Mouse (Mus musculus): ENCODE results near the gene Hnrnpa3. TPM values are rescaled to one million over a fixed set of nuclear protein-coding genes. Genes with fewer than 3 reads are reported as not detected.

Gene Hnrnpa3
- polyA plus RNA-seq, 1 experiment: 9.0 TPM

- no peak for TF ChIP-seq CTCF (IDR thresholded peaks at IDR 0.05; ENCODE audit: extremely low read depth, insufficient read length, insufficient replicate concordance, low read depth, low read length)
- no peak for TF ChIP-seq POLR2A (IDR thresholded peaks at IDR 0.05; ENCODE audit: low read depth, low read length)
- Histone ChIP-seq H3K36me3 (ENCODE audit: control insufficient read depth, insufficient read depth, low read length) (peaks cover 28% of the 10 kb centered on the region), H3K27ac (ENCODE audit: insufficient read depth, low read depth, low read length) (peak overlapping the region; percentile 89), H3K4me3 (ENCODE audit: low read depth, low read length) (peak overlapping the region; percentile 39), H3K27me3 (ENCODE audit: control insufficient read depth, insufficient read depth, low read length) (no peaks in the 10 kb centered on the region), H3K4me1 (ENCODE audit: control insufficient read depth, insufficient read depth, insufficient read length, low read length) (peaks cover 25% of the 10 kb centered on the region)
- WGBS: 62% methylated on average over 15 of the region's 15 CpGs
Measured at GRCm38 (mm10) chr2:75682978-75683709, 24.1 kb downstream of the Hnrnpa3 start.

GRCm38 (mm10) chr2:75684526-75684925 is 25.5 kb downstream of the Hnrnpa3 start:
- Histone ChIP-seq H3K4me1 (ENCODE audit: control insufficient read depth, insufficient read depth, insufficient read length, low read length) (peaks cover 32% of the 10 kb centered on the region), H3K4me3 (ENCODE audit: low read depth, low read length) (no peak overlapping the region), H3K36me3 (ENCODE audit: control insufficient read depth, insufficient read depth, low read length) (peaks cover 19% of the 10 kb centered on the region), H3K27me3 (ENCODE audit: control insufficient read depth, insufficient read depth, low read length) (no peaks in the 10 kb centered on the region), H3K27ac (ENCODE audit: insufficient read depth, low read depth, low read length) (no peak overlapping the region)
- WGBS: 46% methylated on average over 3 of the region's 3 CpGs
- TF ChIP-seq CTCF (IDR thresholded peaks at IDR 0.05; ENCODE audit: extremely low read depth, insufficient read length, insufficient replicate concordance, low read depth, low read length): no peak
- TF ChIP-seq POLR2A (IDR thresholded peaks at IDR 0.05; ENCODE audit: low read depth, low read length): no peak

GRCm38 (mm10) chr2:75685458-75685861 is 26.4 kb downstream of the Hnrnpa3 start:
- no peaks in the 10 kb centered on the region for H3K27me3 ChIP-seq (ENCODE audit: control insufficient read depth, insufficient read depth, low read length)
- TF ChIP-seq CTCF (IDR thresholded peaks at IDR 0.05; ENCODE audit: extremely low read depth, insufficient read length, insufficient replicate concordance, low read depth, low read length) (no peak), POLR2A (IDR thresholded peaks at IDR 0.05; ENCODE audit: low read depth, low read length) (no peak)
- H3K36me3 ChIP-seq (ENCODE audit: control insufficient read depth, insufficient read depth, low read length): peaks cover 21% of the 10 kb centered on the region
- 21% methylated on average over 6 of the region's 6 CpGs for WGBS
- H3K27ac ChIP-seq (ENCODE audit: insufficient read depth, low read depth, low read length): peak overlapping the region; percentile 61
- H3K4me1 ChIP-seq (ENCODE audit: control insufficient read depth, insufficient read depth, insufficient read length, low read length): peaks cover 35% of the 10 kb centered on the region
- no peak overlapping the region for H3K4me3 ChIP-seq (ENCODE audit: low read depth, low read length)

GRCm38 (mm10) chr2:75687040-75687749 is 28.1 kb downstream of the Hnrnpa3 start:
- peaks cover 26% of the 10 kb centered on the region for H3K36me3 ChIP-seq (ENCODE audit: control insufficient read depth, insufficient read depth, low read length)
- H3K4me3 ChIP-seq (ENCODE audit: low read depth, low read length): no peak overlapping the region
- TF ChIP-seq CTCF (IDR thresholded peaks at IDR 0.05; ENCODE audit: extremely low read depth, insufficient read length, insufficient replicate concordance, low read depth, low read length) (no peak), POLR2A (IDR thresholded peaks at IDR 0.05; ENCODE audit: low read depth, low read length) (no peak)
- H3K27ac ChIP-seq (ENCODE audit: insufficient read depth, low read depth, low read length): no peak overlapping the region
- WGBS: 33% methylated on average over 10 of the region's 10 CpGs
- no peaks in the 10 kb centered on the region for H3K27me3 ChIP-seq (ENCODE audit: control insufficient read depth, insufficient read depth, low read length)
- peaks cover 39% of the 10 kb centered on the region for H3K4me1 ChIP-seq (ENCODE audit: control insufficient read depth, insufficient read depth, insufficient read length, low read length)

GRCm38 (mm10) chr2:75688901-75689300 is 29.8 kb downstream of the Hnrnpa3 start:
- WGBS: 33% methylated on average over 1 of the region's 1 CpGs
- H3K27me3 ChIP-seq (ENCODE audit: control insufficient read depth, insufficient read depth, low read length): no peaks in the 10 kb centered on the region
- H3K4me1 ChIP-seq (ENCODE audit: control insufficient read depth, insufficient read depth, insufficient read length, low read length): peaks cover 43% of the 10 kb centered on the region
- H3K4me3 ChIP-seq (ENCODE audit: low read depth, low read length): no peak overlapping the region
- H3K27ac ChIP-seq (ENCODE audit: insufficient read depth, low read depth, low read length): no peak overlapping the region
- TF ChIP-seq POLR2A (IDR thresholded peaks at IDR 0.05; ENCODE audit: low read depth, low read length) (no peak), CTCF (IDR thresholded peaks at IDR 0.05; ENCODE audit: extremely low read depth, insufficient read length, insufficient replicate concordance, low read depth, low read length) (no peak)
- H3K36me3 ChIP-seq (ENCODE audit: control insufficient read depth, insufficient read depth, low read length): peaks cover 36% of the 10 kb centered on the region

GRCm38 (mm10) chr2:75689482-75690158 is 30.6 kb downstream of the Hnrnpa3 start:
- peaks cover 36% of the 10 kb centered on the region for H3K36me3 ChIP-seq (ENCODE audit: control insufficient read depth, insufficient read depth, low read length)
- no peak for TF ChIP-seq CTCF (IDR thresholded peaks at IDR 0.05; ENCODE audit: extremely low read depth, insufficient read length, insufficient replicate concordance, low read depth, low read length)
- no peak for TF ChIP-seq POLR2A (IDR thresholded peaks at IDR 0.05; ENCODE audit: low read depth, low read length)
- no peak overlapping the region for H3K27ac ChIP-seq (ENCODE audit: insufficient read depth, low read depth, low read length)
- no peaks in the 10 kb centered on the region for H3K27me3 ChIP-seq (ENCODE audit: control insufficient read depth, insufficient read depth, low read length)
- no peak overlapping the region for H3K4me3 ChIP-seq (ENCODE audit: low read depth, low read length)
- WGBS: 78% methylated on average over 10 of the region's 10 CpGs
- peaks cover 41% of the 10 kb centered on the region for H3K4me1 ChIP-seq (ENCODE audit: control insufficient read depth, insufficient read depth, insufficient read length, low read length)

- H3K36me3 ChIP-seq (ENCODE audit: control insufficient read depth, insufficient read depth, low read length): peaks cover 39% of the 10 kb centered on the region
- 60% methylated on average over 4 of the region's 4 CpGs for WGBS
- no peak overlapping the region for H3K4me3 ChIP-seq (ENCODE audit: low read depth, low read length)
- peaks cover 43% of the 10 kb centered on the region for H3K4me1 ChIP-seq (ENCODE audit: control insufficient read depth, insufficient read depth, insufficient read length, low read length)
- H3K27me3 ChIP-seq (ENCODE audit: control insufficient read depth, insufficient read depth, low read length): no peaks in the 10 kb centered on the region
- no peak overlapping the region for H3K27ac ChIP-seq (ENCODE audit: insufficient read depth, low read depth, low read length)
- TF ChIP-seq CTCF (IDR thresholded peaks at IDR 0.05; ENCODE audit: extremely low read depth, insufficient read length, insufficient replicate concordance, low read depth, low read length): no peak
- TF ChIP-seq POLR2A (IDR thresholded peaks at IDR 0.05; ENCODE audit: low read depth, low read length): no peak
Measured at GRCm38 (mm10) chr2:75690656-75691055, 31.6 kb downstream of the Hnrnpa3 start.
